Mouse (Mus musculus) C2C12 (cell line): ENCODE measurements around the gene Ndufa6.

Experiments
- CTCF ChIP-seq: IDR thresholded peaks from one replicate; pipeline ENCODE4 v1.5.1; 2011; ENCODE audit not compliant: control insufficient read depth, insufficient read depth, insufficient read length
- MAX ChIP-seq: IDR thresholded peaks from one replicate; pipeline ENCODE4 v1.6.1; 2011; ENCODE audit warnings: mild to moderate bottlenecking, control low read depth
- USF1 ChIP-seq: IDR thresholded peaks from one replicate; pipeline ENCODE4 v1.6.1; 2011; ENCODE audit warnings: low read depth, mild to moderate bottlenecking, control low read depth, moderate library complexity

GRCm38 (mm10) chr15:82351480-82351879 lies 2.6 kb downstream of the Ndufa6 start:
- TF ChIP-seq MAX (no peak), CTCF (no peak), USF1 (no peak)
